Mouse (Mus musculus): Measurements from ENCODE around the gene Tbc1d7.

DNA sequence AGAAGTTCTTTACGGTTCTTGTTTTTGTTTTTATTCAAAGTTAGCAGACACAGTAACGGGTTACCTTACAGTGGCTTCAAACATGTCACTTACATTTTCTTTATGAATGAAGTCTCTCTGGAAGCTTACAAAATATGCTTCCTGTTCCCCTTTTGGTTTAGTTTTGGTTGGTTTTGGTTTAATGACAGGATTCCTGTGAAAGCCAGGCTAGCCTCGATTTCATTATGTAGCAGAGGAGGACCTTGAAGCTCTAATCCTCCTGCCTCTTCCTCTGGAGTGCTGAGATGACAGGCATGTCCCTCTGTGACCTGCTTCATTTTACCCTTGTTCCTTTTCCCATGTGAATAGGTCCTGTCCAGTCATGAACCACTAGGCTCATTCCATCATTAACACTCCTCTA is 58.6 kb downstream of the Tbc1d7 start:
- TF ChIP-seq CTCF (IDR thresholded peaks at IDR 0.05; ENCODE audit: insufficient read depth, low read depth, low read length) (no peak), POLR2A (IDR thresholded peaks at IDR 0.05; ENCODE audit: insufficient read depth, low read depth, low read length) (no peak)

All from olfactory bulb, adult 2 months (tissue).